Mouse (Mus musculus): ENCODE measurements around the gene Man1a.

Man1a gene

DNA sequence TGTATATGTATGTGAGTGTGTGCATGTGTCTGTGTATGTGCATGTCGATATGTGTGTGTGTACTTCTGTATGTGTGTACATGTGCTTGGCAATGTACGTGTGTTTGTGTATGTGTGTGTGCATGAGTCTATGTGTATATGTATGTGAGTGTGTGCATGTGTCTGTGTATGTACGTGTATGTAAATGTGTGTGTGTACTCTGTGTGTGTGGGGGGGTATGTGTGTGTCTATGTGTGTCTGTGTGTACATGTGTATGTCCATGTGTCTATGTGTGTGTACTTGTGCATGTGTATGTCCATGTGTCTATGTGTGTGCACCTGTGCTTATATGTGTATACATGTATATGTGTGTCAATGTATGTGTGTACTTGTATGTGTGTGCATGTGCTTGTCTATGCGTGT, 15.2 kb downstream of the Man1a start:
- DNase-seq (ENCODE audit: low spot score in 2 of 2) = no peak

DNA sequence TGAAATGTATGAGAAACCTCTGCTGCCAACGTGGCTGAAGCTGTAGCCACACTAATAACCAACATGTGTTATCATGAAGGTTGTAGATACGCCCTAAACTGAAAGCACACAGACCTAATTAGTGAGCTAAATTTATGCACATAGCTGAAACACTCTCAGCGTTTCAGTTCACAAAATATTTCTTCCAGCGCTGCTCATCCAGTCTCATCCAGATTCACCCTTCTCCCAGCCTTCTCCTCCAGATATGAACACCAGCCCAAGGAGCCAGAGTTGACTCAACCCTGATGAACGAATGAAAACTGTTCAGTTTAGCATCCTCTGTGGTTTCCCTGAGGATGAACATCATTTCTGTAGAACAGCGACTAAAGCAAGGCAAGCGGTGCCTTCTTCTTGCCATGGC, 15.8 kb downstream of the Man1a start:
- no peak for DNase-seq (ENCODE audit: low spot score in 2 of 2)

DNA sequence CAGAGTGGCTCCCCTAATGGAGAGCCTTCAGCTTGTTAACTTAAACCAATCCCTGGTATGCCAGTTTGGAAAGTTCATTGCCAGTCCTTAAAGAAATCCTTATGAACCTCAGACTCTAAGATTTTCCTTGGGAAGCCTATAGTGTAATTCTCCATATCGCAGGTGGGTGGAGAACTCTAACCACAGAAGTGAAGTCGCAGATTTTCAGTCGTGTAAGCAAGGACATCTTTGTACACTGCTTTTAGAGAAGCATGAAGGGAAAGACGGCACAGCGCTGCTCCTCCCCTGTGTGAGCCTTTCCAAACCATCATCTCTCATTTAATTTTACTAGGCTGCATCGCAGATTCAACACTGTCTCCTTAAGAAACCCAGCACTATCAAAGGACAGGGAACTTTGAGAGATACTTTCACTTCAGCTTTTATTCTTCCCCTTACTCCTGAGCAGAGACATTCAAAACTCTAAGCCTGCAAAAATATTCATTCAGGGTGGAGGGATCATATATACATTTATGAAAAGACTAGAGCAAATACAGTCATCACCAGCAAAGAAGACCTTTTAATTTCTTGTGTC, 16.6 kb downstream of the Man1a start:
- DNase-seq (ENCODE audit: low spot score in 2 of 2) = no peak

DNA sequence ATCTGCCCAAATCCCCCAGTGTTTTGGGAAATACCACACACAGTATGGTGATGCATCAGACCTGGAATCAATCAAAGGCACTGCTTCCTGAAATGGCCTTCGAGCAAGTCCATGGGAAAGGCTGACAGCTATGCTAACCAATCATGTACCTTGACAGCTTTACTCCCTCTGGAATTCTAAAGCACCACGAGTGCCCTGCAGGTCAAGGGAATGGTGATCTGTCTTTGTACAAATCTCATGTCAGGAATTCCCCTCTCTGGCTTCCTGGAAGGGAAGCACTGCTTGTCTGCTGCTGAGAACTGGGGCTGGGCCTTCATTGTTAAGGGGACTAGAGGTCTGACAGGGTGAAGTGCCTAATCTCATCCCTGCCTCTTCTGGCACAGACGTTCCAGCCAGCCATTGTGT, 17.3 kb downstream of the Man1a start:
- no peak for DNase-seq (ENCODE audit: low spot score in 2 of 2)

DNA sequence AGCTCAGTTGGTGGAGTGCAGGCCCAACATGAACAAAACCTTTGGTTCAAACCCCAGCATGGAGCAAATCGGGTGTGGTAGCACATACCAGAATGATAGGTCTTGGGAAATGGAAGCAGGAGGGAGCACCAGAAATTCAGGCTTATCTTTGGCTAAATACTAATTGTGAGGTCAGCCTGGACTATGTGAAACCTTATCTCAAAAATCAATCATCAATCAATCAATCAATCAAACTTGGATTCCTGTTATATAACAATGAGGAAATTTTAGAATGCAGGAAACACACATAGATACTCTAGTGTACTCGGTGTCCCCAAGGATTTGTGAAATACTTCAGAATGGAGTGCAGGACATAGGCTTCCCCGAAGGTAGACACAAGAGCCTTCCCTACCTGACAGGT, 17.8 kb downstream of the Man1a start:
- no peak for DNase-seq (ENCODE audit: low spot score in 2 of 2)

DNA sequence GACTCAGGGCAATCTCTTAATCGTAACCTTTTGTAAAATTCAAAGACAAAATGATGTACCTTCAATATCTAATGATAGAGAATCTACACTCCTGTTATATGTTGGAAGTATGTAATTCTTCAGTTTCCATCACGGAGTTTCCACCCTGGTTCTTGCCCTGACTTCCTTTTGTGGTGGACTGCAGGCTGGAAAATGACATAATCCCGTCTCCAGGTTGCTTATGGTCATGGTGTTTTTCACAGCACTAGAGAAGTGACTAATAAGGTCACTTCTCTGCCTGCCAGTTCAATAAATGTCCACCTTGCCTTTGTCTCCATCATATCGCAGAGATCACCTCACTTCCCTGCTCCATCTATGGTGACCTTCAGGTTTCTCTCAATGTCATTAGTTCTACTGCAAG, 22.2 kb downstream of the Man1a start:
- no peak for DNase-seq (ENCODE audit: low spot score in 2 of 2)

DNA sequence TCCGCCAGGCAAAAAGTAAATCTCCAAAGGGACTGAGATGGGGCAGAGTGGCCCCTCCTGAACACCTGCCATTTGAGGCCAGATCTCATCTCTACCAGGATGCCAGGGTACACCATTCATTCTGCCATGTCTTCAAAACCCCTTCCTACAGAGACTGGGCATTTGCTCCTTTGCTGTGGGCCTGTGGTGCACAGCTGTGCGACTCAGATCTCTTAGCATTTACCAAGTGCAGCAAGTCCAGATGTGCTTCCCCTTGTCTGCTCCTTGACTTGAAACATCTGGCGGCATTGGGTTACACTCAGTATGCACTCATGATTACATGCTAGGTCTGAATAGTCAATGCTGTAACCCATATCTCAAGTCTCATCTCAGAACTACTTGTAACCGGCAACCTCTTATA, 28.5 kb downstream of the Man1a start:
- DNase-seq (ENCODE audit: low spot score in 2 of 2) = no peak

DNA sequence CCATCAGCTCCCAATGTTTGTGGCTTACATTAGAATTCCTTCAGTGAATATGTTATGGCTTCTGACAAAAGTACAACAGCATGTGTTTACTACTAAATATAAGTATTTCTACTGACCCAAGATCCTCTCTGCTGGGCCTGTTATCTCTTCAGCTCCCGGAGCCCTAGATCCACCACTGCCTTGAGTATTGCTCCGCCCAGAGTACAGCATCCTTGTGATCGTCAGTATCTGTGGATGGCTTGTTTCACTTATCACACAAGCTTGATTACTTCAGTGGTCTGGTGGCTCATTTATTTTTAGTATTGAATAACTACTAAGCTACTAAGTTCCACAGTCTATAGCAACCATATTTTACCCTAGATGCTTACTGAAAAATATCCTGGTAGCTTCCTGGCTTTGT, 33.1 kb downstream of the Man1a start:
- DNase-seq (ENCODE audit: low spot score in 2 of 2) = peak in 1 of 2 experiments; percentile 37

DNA sequence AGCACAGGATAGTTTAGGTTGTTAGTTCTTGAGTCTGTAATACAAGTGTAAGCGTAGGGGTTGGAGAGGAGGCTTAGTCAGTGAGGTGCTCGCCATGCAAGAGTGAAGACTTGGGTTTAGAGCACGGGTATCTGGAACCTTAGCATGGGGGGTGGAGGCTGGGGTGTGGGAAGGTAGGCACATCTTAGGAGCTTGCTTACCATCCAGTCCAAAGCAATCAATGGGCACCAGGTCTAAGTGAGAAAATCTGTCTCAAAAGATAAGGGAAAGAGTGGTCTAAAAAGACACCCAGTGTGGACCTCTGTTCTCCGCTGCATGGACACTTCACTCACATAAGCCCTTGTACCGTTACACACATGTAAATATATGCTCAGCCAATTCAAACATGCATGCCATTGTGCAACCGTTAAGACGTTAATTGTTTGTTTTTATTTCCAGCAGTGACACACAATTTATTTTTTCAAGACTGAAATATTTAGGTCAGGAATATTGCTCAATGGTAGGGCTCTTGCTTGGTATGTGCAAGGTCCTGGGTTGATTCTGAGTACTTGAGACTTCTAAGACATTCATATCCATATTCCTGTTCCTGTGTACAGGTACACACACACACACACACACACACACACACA, 34.1 kb downstream of the Man1a start:
- peak; percentile 41 to 71 for DNase-seq (ENCODE audit: low spot score in 2 of 2)

DNA sequence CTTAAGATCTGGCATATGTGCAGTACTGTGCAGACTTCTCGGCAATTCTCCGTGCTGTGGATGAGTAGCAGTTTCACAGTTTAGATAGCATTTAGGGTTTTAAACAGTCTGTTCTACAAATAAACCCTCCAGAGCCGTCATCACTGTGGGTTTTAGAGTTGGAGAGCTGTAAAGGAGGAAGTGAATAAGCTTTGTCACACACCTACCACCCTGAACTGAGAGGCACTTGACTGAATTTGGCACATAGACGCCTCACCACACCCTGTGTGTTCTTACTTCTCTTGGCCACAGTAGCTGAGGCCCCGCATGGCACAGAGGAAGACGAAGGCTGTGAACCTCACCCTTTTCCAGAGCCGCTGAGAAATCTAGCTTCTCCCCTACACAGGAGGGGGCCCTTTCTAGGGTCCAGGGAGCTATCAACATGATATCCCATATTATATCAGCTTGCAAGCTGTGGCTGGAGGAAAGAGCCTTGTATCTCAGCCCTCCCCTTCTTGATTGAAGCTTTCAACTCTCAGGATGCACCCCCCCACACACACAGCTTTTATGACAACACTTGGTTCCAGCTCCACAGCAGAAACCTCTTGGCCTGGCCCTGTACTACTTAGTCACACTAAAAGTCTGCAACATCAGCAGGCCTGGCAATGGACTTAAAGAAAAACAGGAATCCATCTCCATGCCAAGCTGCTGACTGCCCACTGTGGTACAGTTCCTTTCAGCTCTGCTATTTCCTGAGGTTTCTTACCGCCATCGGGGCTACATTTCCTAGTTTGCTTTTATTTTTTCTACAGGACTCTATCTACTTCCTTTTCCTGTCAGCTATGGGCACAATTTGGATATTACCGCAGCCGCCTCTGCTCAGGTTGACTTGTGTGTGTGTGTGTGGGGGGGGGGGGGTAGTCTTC, 35.9 kb downstream of the Man1a start:
- DNase-seq (ENCODE audit: low spot score in 2 of 2) = peak; percentile 86

DNA sequence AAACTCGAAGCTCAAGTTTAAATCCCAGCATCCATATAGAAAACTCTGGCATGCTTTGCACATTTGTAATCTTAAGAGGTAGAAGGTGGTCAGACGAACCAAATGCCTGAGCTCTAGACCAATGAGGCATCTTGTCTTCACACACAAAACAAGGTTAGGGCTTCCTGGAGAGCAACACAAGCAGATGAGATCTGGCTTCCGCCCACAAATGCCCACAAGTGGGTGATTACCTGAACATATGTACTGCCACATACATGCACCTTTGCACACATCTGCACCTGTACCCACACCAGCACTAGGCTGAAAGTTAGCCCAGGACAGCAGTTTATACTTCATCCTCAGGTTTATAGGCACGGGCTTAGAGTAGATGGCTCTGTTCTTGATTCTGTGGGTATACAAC, 36.7 kb downstream of the Man1a start:
- peak; percentile 51 to 55 for DNase-seq (ENCODE audit: low spot score in 2 of 2)

DNA sequence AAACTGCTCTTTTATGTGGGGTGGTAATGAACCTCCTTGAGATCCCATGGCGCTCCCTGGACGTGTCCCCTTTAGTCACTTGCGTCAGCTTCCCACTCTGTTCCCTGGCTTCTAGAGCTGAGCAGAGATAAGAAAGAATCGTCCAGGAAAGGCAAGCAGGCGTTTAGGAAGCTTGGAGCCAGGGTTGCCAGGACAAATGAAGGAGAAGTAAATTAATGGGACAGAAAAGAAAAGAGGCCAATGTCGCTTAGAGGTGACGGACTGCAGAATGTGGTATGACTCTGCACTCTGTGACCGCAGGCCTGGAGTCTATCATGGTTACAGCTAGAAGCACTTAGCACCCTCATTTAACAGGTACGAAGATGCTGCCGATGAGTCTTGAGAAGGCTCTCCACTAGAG, 37.7 kb downstream of the Man1a start:
- no peak for DNase-seq (ENCODE audit: low spot score in 2 of 2)

DNA sequence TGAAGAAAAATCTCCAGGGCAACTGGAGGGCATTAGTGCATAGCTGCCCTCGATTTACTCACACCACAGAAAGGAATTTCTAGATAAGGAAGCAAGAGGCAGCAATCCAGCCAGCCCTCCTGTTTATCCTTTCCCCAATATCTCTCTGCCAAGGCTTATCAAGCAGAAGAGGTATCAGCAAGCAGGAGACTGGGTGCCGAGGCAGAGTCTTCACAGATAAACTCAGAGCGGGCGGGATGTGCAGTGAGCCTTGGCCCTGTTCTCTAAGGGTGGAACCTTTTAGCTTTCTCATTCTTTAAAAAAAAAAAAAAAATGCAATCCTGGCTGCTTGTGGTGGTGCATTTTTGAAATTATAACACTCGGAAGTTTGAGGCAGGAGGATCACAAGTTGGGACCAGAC, 38.2 kb downstream of the Man1a start:
- peak; percentile 55 to 63 for DNase-seq (ENCODE audit: low spot score in 2 of 2)

DNA sequence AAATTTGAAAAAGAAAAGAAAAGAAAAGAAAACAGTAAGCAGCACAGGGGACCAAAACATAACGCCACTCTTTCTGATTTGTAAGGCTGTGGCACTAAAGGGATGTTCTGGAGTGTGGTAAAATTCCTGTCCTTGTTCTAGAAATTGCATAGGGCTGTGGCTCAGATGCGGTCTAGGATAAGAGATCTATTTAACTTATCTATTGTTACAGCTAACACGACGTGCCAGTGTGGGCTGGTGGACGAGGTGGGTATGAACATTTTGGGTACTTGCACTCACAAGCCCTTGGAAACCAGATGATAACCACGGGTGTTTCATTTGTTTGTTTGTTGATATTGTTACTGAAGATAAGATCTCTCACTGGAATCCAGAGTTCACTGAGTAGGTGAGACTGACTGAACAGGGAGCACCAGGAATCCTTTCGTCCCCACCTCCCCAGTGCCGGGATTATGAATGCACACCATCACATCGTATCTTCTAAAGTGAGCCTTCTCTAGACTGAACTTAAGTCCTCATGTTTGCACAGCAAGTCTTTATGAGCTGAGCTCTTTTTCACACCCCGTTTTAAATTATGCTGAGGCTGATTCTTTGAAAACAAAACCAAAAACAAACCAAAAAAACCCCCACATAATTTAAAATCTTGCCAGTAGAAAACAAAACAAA, 38.9 kb downstream of the Man1a start:
- DNase-seq (ENCODE audit: low spot score in 2 of 2) = no peak

DNA sequence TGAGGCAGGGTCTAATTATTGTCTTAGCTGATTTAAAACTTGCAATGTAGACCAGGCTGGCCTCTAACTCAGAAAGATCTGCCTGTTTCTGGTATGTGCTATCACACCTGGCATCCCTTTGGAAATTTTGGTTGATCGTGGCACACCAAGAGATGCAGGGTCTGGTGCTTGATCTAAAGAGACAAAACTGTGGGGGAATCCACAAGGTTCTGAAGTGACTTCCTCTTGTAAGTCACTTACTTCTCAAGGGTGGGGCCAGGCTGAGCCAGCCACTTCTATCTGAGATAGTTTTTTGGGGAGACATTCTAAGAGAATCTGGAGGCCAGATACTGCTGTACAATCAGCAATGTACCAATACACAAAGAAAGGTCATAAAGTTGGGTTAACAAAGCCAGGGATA, 40.8 kb downstream of the Man1a start:
- DNase-seq (ENCODE audit: low spot score in 2 of 2) = peak in 1 of 2 experiments; percentile 32

DNA sequence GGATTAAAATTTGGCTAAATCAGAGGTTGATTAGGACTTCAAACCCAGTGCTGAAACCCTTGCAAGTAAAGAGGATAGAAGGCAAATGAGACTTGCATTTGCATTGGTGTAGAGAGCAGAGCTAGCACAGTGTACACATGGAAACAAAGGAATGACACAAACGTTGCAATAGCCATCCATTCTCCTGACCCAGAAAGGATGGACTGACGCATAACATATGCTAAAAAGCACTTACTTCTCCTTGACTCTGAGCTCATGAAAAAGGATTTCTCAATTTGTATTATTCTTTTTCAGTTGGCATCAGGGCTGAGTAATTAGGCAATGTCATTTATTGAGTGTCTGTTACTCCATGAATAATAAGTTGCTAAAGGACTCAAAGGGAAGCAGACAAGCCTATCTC, 41.6 kb downstream of the Man1a start:
- DNase-seq (ENCODE audit: low spot score in 2 of 2) = no peak

DNA sequence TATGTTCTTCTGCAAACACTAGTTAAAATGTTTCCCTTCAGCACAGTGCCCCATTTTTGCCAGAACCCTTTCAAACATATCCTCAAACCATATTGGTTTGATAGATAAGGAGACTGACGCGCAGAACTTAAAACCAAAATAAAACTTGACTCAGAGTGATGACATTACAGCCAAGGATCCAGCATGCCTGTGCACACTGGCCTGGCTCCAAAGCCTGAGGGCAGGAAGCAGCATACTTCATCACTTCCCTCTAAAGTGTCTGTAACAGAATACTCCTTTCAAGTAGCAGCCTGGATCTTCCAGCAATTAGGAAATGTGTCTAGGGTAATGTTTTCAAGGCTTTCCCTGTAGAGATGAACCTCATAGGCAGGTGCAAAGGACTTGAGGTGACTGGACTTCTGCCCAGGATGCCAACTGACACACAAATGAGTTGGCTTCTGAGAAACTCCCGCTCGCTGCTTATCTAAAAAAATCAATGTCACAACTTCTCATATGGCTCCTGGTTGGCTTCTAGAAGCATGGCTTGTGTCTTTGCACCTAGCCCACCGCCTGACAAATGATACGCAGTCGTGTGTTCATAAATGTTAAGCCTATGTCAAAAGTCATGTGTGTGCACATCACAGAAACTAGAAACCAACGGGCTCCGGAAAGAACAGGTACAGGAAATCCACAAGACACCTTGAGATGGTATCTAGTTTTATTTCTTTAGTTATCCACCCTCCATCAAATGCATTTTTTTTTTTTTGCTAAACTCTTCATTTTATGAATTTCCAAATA, 43.9 kb downstream of the Man1a start:
- peak in 1 of 2 experiments; percentile 29 for DNase-seq (ENCODE audit: low spot score in 2 of 2)

DNA sequence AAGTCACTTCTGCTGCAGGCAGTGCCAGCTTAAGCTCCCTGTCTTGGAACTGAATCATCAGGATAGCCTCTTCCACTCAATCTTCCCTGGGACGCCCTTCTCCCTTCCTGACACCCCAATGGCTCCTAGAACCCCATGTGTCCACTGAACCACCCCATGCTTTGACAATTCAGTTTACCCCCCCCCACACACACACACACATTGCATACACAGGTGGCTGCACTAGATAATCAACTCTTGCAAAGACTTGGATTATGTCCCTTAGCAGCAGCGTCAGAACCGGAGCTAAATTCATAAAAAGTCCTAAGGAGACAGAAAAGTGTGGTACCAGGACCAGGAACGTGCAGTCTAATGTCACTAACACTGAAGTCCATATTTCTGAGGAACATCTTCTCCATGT, 47.5 kb downstream of the Man1a start:
- no peak for DNase-seq (ENCODE audit: low spot score in 2 of 2)

DNA sequence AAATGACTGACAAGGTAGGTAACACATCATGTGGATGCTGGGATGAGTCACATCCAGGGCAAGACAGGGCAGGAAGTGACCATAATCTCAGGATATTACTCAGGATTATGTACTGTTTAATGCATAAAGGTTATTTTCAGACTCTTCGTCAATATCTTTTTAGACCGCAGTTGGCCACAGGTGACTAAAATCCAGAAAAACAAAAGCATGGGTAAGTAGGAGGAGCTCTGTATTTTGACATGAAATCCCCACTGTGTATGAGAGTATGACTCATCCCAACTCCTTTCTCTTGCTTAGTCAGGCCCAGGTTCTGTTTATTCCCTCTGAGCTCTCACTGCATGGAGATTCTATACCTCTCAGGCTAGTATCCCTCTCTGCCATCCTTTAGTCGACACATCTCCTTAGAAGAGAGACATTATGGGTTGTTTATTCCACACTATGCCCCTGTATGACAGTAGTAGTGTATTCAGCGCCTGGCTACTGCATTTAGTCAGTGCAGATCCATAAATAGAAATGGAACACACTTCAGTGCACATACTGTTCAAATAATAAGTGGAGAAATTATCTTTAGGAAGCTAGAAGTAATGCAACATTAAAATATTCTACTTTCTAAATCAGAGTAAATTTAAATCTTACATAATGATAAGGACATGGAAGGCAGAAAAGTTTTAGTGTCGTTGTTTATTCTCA, 49.5 kb downstream of the Man1a start:
- DNase-seq (ENCODE audit: low spot score in 2 of 2) = no peak

DNA sequence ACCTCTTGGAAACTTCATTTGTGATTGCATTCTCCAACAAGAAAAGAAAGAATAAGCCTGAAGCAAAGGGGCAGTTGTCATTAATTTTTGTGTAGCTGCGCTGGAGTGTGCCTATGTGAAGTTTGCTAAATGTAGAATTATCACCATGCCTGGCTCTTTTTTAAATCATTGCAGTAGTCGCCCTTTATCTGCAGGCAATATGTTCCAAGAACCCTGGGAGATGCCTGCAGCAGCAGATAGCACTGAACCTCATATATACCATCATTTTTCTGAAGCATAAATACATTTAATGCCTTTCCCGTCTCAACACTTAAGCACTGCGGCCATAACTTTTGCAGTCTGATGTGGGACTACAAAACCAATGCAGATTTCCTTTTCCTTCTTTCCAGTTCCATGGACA, 50.3 kb downstream of the Man1a start:
- no peak for DNase-seq (ENCODE audit: low spot score in 2 of 2)

DNA sequence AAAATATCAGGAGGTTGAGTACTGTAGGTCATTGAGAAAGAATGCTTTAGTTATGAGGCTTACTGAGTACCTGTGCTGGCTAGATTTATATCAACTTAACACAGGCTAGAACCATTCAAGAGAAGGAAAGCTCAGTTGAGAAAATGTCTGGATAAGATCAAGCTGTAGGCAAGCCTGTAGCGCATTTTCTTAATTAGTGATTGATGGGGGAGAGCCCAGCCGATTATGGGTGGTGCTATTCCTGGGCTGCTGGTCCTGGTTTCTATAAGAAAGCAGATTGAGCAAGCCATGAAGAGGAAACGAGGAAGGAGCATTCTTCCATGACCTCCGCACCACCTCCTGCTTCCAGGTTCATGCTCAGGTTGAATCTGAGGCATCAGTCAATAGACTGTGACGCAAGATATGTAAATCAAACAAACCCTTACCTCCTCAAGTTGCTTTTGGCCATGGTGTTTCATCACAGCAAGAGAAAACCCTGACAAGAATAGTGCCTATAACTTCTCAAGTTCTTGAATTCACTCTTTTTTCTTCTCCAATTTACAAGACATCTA, 58.4 kb downstream of the Man1a start:
- DNase-seq (ENCODE audit: low spot score in 2 of 2) = no peak

Data from spleen, postnatal 36 days (tissue).